Mouse (Mus musculus): Measurements from ENCODE around the gene Psmd9.
A peak's percentile ranks its signal among the peaks of the same experiment; 100 is the strongest.

The Psmd9 gene

DNA sequence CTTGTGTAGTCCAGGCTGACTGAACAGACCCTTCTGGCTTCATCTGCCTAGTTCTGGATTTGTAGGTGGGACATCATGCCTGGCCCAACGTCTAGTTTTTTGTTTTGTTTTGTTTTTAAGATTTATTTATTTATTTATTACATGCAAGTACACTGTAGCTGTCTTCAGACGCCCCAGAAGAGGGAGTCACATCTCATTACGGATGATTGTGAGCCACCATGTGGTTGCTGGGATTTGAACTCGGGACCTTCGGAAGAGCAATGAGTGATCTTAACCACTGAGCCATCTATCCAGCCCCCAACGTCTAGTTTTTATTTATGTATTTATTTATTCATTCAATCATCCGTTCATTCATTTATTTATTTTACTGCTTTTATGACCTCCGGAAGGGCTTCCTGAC, 82.2 kb downstream of the Psmd9 start:
- no peak for DNase-seq (ENCODE audit: low spot score)

DNA sequence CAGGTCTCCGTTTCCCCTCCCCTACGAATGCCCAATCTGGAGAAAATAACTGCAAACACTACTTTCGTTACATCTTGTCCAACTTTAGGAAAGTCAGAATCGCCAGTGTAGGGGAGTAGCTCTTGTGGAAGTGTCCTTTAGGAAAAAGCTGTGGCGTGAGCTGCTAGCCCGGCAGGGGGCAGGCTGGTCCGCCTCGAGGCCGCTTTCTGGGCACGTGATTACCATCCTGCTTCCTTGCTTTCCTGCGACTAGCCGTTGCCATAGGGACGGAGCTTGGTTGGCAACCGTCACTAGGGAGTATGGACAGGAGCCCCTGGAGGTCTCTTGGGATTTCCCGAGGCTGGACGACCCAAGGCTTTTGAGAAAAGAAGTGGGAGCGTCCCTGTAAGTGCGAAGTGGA, 82.6 kb downstream of the Psmd9 start, which contains the start of gene Wdr66:
Wdr66 (plus strand) TSS at position 269 of the 400 bp plus-strand sequence.
- DNase-seq (ENCODE audit: low spot score): peak; percentile 96

DNA sequence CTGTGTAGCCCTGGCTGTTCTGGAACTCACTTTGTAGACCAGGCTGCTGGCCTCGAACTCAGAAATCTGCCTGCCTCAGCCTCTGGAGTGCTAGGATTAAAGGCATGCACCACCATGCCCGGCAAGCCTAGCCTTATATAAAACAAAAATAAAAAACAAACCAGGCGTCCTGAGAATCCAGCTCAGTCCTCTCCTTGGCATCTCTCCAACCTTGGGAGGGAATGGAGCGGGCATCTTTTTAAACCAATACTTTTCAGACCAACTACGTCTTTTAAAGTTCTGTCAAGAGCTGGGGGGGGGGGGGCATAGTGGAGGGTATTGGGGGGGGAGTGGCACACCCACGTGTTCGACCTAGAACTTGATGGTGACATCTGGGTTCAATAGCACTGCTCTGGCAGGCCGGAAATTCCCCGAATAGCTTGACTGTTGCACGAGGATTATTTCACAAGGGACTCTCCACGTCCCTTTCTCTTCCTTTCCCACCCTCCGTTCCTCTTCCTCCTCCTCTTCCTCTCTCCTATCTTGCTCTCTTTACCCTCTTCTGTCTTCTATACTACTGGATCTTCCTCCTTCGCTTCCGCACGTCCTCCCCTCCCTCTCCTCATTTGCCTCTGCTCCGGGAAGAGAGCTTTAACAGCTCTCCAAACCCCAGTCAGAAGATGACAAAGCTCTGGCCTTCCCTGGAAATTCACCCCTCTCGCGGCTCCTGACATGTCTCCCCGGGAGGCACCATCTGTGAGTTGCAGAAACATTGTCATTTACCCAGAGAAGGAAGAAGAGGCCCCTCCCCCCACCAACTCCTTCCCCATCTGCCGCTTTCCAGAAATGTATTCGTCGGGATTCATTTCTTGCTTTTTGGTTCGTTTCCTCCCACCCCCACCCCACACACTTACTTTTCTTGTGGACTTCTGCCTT, 87.9 kb downstream of the Psmd9 start:
- peak; percentile 65 for DNase-seq (ENCODE audit: low spot score)

DNA sequence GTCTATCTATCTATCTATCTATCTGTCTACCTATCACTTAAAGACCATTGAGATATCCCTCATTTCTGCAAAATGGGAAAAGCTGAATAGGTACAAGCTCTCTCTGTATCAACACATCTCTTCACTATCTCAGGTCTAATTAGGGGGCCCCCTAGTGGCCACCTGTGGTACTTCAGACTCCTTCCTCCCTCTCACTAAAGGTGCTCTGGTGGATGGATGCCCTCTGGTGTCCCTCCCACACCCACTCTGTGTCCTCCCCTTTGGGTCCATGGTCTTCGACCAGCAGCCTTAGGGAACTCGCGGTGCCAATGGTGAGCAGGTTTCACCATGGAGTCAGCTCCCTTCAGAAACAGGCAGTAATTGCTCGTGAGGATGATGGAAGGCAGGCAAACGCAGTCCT, 89.8 kb downstream of the Psmd9 start:
- peak; percentile 65 for DNase-seq (ENCODE audit: low spot score)

DNA sequence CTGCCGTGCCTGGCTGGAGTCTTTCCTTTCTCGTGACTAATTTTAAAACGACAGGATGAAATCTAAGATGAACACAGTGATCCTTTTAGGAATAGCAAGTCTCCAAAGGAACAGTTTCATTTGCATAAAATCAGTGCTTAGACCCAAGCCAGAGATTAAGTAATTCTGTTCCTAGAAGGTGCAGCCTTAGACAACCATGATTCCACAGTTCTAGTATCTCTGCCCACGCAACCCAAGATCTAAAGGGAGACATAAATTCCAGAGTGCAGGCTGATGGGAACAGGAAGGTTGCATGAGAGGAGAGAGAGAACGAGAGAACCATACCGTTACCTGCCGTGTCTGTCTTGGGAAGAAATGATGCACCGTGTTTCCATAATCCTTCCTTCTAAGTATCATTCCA, 91.5 kb downstream of the Psmd9 start:
- no peak for DNase-seq (ENCODE audit: low spot score)

DNA sequence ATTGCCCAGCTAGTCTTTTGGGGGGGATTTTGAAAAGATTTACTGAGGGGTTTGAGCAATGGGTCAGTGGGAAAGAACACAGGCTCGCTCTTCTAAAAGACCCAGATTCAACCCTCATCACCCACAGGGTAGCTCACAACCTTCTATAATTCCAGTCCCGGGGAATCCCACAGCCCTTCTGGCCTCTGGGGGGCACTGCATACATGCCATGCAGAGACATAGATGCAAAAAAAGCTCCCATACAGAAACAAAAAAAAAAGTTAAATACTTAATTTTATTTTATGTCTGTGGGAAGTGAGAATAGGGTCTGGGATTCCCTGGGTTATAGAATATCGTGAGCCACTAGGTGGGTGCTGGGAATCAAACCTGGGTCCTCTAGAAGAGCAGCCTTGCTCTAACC, 97.7 kb downstream of the Psmd9 start:
- no peak for DNase-seq (ENCODE audit: low spot score)

DNA sequence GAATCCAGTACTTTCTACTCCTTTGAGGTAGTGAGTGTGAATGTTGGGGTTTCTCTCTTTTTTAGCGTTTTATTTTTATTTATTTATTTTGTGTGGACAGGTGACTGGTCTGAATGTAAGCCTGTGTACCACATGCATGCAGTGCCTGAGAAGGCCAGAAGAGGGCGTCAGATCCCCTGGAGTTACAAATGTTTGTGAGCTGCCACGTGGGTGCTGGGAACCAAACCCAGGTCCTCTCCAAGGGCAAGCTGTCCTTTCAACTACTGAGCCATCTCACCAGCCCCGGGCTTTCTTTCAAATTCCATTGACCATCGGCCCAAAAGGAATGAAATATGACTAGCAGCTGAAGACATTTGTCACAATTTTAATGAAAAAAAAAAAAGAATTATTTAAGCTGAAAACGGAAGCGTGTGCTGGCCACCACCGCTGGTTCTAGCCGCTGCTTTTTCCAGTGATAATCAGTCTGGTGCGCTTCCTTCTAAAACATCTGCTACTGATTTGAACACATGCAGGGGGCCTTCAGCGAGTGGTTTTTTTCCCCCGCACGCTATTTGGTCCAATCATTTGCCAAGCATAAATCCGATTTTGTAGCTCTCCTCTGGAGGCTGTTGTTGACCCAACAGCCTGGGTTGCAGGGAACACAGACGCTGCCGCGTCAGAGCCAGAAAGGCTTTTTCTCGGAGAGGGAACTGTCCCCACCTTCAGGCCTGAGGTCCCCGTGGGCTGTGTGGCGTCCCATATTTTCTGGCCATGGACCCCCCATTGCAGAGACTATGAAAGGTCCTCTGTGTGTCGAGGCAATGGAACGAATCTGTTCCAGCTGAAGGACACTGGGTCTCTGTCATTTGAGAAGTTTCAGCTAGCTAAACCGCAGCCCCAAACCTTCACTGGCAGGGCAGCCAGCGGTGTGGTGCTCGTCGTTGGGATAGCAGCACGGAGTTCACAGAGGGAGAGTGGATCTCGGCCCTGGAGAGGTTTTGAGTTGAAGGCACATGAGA, 99.6 kb downstream of the Psmd9 start:
- DNase-seq (ENCODE audit: low spot score): peak; percentile 21

DNA sequence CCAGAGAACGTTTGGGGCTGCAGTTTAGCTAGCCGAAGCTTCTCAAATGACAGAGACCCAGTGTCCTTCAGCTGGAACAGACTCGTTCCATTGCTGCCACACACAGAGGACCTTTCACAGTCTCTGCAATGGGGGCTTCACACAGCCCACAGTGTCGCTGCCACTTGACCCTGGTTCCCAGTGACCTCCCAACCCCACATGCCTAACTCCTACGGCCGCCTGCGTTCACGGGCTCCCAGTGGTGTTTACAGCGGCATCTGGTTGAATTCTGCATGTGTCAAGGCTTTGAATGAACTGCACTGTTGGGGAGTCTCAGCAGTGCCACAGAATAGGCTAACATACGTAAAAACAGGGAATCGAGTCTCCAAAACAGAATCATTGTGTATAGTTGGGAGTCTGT, 101.7 kb downstream of the Psmd9 start:
- DNase-seq (ENCODE audit: low spot score): peak; percentile 32

DNA sequence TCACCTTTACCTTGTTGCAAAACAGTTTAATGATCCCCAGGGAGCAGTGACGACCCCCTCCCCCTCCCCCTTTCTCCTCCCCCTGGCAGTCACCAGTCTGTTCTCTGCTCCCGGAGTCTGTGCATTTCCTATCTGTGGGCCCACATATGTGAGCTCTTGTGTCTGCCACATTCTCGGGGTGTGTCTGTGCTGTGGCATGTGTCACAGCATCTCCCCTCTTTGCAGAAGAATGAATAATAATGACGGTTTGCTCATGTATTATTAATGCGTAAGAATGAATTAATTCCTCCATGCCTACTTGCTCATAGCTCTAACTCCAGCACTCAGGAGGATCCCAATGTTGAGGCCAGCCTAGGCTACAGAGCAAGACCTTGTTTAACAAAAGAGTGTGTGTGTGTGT, 103.7 kb downstream of the Psmd9 start:
- no peak for DNase-seq (ENCODE audit: low spot score)

DNA sequence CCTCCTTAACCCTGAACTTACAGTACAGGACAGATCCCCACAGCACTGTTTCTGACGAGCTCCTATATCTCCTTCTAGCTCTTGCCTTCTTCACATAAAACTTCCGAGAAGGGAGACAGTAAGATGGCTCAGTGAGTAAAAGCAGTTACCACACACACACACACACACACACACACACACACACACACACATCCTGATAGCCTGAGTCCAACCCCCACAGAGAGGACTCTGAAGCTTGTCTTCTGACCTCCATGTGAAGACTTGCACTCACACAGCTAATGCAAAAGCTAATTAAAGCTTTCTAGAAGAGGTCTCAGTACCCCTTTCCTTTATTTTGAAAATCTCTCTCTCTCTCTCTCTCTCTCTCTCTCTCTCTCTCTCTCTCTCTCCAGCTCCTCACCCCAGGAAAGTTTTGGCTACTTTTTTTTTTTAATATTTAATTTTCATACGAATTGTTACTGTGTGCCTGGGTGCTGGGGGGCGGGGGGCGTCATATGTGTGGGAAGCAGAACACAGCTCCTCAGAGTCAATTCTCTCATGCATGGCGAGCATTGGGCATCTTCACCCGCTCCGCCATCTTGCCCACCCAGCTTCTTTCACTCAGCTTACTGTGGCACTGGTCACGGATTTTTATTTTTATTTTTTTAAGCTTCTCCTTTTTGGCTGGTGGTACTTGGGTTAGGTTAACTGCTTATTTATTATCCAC, 107.6 kb downstream of the Psmd9 start:
- no peak for DNase-seq (ENCODE audit: low spot score)

DNA sequence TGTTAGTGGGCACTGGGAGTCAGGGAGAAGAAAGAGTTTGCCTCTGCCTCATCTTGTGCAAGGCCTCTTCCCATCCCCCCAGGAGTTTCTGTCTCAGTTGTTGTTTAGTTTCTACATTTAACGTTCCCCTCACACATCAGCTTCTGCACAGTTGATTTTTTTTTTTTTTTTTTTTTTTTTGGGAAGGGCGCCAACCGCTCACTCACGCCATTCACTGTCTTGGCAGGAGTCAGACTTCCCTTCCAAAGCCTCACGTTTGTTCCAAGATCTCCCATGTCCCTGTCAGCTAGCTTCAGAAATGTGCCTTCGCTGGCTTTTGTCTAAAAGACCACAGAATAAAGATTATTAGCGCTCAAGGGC, 108.1 kb downstream of the Psmd9 start:
- DNase-seq (ENCODE audit: low spot score): peak; percentile 6

DNA sequence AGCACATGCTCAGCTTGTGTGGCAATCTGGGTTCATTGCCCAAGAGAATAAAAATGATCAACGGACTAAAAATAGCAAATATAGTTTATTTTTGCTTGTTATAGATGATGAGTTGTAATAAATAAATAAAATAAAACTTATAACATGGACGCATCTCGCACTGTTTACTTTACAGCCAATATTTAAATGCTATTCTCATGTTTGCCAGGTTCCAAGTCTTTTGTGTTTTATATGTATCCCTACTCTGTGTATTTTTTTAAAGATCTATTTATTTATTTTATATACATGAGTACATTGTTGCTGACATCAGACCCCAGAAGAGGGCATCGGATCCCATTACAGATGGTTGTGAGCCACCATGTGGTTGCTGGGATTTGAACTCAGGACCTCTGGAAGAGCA, 108.5 kb downstream of the Psmd9 start:
- DNase-seq (ENCODE audit: low spot score): no peak

DNA sequence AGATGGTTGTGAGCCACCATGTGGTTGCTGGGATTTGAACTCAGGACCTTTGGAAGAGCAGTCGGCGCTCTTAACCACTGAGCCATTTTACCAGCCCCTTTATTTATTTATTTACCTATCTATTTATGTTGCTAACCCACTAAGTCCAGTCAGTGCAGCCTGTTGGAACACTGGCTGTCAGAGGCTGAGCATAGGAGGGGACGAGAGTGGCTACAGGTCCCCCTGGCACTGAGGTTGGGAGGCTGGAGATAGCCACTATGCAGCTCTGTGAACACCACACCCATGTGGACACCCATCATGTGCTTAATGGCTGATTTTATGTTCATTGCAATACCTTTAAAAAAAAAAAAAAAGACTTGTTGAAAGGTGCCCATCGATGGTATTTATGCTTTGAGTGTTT, 110.0 kb downstream of the Psmd9 start:
- DNase-seq (ENCODE audit: low spot score): no peak

DNA sequence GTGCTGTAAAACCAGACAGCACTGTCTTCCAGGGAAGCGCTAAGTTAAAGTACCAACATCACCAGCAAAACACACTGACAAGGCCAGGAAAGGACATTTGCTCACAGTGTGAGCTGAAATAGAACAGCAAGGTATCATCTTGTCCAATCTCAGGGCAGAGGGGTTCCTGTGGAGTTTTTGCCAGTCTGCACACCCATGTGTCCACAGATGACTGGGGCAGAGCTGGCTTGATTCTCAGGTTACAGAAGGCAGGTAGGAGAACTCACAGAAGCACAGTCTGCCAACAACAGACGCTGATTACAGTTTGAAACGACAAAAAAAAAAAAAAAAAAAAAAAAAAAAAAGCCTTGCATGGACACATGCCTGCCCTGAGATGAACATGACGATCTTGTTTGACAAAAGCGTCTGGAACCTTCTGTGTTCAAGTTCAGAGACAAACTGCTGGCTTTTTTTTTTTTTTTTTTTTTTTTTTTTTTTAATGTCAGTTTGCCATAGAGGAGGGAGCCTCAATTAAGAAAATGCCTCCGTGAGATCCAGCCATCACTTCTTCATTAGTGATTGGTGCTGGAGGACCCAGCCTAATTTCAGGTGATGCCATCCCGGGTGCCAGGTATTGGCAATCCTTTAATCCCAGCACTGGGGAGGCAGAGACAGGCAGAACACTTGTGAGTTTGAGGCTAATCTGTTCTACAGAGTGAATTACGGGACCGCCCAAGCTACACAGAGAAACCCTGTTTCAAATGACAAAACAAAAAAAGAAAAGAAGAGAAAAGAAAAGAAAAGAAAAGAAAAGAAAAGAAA, 112.3 kb downstream of the Psmd9 start:
- DNase-seq (ENCODE audit: low spot score): no peak

DNA sequence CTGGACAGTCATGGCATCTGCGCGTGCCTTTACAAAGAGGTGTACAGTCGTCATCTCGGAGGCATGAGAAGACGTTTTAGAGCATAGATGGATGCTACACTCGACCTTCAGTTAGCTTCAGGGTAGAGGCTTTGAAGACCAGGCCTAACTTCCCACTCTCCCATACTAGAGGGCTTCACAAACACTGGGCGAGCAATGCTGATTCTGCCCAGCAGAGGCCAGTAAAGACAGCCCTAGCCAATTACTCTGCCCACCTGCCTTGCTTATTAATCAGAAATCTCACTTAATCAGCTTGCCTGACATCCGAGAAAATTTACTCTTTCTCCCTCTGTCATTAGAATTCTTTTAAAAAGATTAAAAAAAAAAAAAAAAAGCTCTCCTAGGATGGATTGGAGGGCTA, 116.0 kb downstream of the Psmd9 start:
- DNase-seq (ENCODE audit: low spot score): peak; percentile 37

DNA sequence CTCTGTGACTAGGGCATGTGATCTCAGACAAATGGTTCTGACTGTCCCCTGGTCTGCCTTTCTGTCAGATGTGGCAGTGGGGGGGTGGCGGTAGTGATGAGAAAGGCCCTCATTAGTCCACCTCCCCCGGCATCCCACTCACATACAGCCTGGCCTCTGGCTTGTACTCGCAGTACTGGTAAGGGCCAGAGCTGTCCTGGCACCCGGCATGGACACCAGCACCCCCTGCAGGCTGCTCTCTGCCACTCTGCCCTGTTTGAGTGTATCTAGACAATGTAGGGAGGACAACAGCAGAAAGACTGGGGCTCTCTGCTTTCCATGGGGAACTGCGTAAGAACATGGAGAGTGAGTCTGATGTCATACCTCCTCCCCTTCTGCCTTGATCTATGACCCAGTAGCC, 118.9 kb downstream of the Psmd9 start:
- DNase-seq (ENCODE audit: low spot score): no peak

DNA sequence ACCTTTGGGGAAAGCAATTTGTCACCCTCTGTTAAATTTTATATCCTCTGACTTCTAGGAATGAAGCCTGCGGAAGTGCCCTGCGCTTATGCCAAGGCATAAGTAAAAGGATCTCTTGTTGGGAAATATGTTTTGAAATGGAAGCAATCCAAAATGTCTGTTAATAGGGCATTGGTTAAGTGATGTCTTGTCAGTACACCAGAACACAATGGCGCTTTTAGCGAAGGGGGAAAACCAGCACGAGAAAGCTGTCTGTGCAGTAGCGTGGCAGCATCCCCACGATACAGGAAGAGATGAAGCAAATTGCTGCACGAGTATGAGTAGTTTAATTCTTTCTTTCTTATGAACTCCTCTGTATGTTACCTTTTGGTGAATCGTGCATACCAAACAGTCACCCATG, 125.4 kb downstream of the Psmd9 start:
- no peak for DNase-seq (ENCODE audit: low spot score)

DNA sequence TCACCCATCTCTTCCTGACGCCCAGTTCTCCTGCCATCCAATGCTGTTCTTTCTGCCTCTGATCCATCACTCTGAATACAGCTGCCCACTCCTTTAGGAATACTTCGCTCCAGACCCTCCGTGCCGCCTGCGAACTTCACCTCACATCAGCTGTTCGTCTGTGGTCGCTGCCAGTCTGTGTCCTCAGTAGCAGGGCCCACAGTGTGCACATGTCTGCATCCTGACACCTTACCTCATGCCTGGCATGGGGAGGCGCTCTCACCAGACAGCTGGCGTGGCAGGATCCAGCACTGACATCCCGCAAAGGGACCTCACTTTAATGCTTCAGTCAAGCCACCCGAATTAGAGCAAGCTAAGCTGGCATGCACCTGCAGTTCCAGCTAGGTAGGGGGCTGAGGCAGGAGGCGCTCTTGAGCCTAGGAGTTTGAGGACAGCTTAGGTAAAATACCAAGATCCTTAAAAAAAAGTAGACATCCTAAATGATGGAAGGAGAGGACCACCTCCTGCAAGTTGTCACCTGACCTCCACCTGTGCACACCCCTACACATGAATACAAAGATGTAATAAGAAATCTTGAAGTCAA, 127.1 kb downstream of the Psmd9 start:
- no peak for DNase-seq (ENCODE audit: low spot score)

DNA sequence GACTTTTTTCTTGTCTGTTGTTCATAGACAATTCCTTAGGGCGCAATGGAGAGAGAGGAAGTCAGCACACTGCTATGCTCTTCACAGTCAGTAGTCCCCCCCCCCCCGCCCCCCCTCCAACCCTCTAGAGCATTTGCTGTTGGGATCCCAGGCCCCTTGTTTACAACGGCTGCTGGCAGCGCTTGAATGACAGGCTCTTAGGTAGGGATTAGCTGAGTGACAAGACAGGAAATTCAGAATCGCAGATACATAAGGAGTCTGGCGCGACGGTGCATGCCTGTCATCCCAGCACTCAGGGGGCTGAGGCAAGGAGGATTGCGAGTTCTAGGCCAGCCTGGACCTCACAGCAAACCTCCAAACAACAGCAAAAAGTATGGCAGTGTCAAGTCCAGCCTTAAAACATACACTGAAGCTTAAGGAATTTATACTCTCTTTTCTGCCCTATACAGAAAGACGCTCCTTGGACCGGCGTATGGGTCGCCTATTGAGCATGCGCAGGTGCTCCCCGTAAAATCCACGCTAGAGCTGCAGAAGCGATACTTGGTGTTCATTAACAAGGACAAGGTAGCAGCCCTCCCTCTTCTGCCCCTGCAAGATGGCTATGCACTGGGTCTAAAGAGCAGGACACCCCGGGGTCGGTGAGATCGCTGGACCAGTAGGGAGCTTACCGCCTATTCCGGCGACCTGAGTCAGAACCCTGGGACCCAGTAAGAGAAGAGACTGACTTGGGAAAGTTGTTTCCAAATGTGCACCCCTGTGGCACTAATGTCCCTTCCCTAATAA, 128.0 kb downstream of the Psmd9 start:
- DNase-seq (ENCODE audit: low spot score): no peak

DNA sequence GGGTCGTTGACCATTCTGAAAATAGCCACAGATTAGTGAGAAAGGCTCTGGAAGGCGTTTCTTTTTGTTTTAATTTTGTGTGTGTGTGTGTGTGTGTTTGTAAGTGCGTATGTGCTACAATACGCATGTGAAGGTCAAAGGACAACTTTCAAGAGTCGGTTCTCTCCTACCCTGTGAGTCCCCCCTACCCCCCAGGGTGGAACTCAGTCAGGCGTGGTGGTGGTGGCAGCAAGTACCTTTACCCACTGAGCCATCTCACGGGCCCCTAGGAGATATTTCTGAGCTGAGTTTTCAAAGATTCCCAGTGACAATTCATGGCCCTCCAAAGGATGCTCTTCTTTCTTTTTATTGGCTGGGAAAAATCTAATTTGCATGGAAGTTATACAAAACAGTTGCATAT, 128.6 kb downstream of the Psmd9 start:
- no peak for DNase-seq (ENCODE audit: low spot score)

Data from embryo, embryonic 10.5 days (tissue).